In the genomic region with DNA sequence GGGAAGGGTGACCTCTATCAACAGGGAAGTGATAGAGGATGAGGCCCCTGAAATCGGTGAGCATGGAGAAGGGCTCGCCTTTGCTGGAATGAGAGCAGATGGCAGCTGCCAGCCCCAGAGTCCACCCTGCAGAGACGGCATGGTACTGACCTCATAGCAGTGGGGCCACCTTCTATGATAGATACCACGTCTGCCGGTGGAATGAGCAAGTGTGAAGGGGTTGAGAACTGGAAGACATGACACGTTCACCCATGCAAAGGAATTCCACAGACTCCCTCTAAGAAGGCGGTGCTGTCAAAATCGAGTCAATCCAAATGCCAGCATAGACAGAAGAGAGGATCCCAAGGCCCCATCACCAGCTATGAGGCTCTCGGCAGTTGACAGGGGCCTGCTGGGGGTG, we compare ENCODE assay signal across 17 mouse cellular contexts.
"Had no signal": no experiment of that assay in that cellular context is flagged by ENCODE, and none has a peak within 500 bp of the region (broad histone marks: within the 10 kb centered on the region; RNA-seq: fewer than 3 reads in every experiment).

No protein-coding gene starts in this region.

- H3K36me3 ChIP-seq: neural tube, embryonic 12.5 days; neural tube, embryonic 13.5 days; neural tube, embryonic 15.5 days; stomach, embryonic 15.5 days had no signal

- H3K27me3 ChIP-seq: neural tube, embryonic 12.5 days; neural tube, embryonic 13.5 days; neural tube, embryonic 15.5 days; stomach, embryonic 15.5 days had no signal

- H3K9me3 ChIP-seq: neural tube, embryonic 12.5 days; neural tube, embryonic 13.5 days; neural tube, embryonic 15.5 days; stomach, embryonic 15.5 days had no signal

- DNase-seq: retina, postnatal 1 day; right cerebral cortex, adult 18-20 months; right cerebral cortex, postnatal 14 days; right cerebral cortex, postnatal 25 days; right cerebral cortex, postnatal 4 days; spleen, adult 18-20 months; thymus, adult 18-20 months; thymus, adult 2 months; thymus, postnatal 14 days; thymus, postnatal 25 days; thymus, postnatal 36 days; thymus, postnatal 4 days had no signal

- H3K27ac ChIP-seq: neural tube, embryonic 12.5 days; neural tube, embryonic 13.5 days; neural tube, embryonic 15.5 days; stomach, embryonic 15.5 days; stomach, postnatal 0 days had no signal

- H3K4me2 ChIP-seq: neural tube, embryonic 12.5 days; neural tube, embryonic 13.5 days; neural tube, embryonic 15.5 days; stomach, embryonic 15.5 days had no signal

- H3K9ac ChIP-seq: neural tube, embryonic 12.5 days; neural tube, embryonic 13.5 days; neural tube, embryonic 15.5 days; stomach, embryonic 15.5 days had no signal

- H3K4me1 ChIP-seq: stomach, embryonic 15.5 days had no signal

- H3K4me3 ChIP-seq: neural tube, embryonic 12.5 days; neural tube, embryonic 13.5 days; neural tube, embryonic 15.5 days; stomach, embryonic 15.5 days had no signal
